Mouse (Mus musculus) liver, embryonic 14 days (tissue): ENCODE measurements around the gene Gm13693. TPM values are rescaled to one million over a fixed set of nuclear protein-coding genes. Genes with fewer than 3 reads are reported as not detected.

Experiments
- polyA plus RNA-seq: library from polyadenylated mRNA; depleted of rRNA; stranded (reverse); fragments of >200 nt; gene quantifications from 2 replicates; pipeline ENCODE4 v1.2.3, GENCODE M21; 2012; rRNA removed

The Gm13693 gene
- polyA plus RNA-seq, result 0.01 TPM in 2 replicates

DNA sequence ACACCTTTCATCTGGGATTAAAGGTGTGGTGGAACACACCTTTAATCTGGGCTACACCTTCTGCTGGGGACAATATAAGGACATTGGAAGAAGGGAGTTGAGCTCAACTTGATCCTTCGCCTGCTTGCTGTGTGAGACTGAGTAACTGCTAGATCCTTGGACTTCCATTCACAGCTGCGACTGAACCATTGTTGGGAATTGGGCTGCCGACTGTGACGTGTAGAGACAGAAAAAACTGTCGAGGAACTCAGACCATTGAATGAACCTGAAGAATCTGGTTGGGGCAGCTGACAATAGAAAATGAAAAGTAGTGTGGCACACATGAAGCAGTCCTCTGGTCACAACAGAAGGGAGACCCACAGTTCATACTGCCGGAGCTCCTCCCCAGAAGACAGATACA lies at the start of gene Gm13693:
TSS of gene Gm13693 (plus strand) at position 301 of the 400 bp plus-strand sequence.

DNA sequence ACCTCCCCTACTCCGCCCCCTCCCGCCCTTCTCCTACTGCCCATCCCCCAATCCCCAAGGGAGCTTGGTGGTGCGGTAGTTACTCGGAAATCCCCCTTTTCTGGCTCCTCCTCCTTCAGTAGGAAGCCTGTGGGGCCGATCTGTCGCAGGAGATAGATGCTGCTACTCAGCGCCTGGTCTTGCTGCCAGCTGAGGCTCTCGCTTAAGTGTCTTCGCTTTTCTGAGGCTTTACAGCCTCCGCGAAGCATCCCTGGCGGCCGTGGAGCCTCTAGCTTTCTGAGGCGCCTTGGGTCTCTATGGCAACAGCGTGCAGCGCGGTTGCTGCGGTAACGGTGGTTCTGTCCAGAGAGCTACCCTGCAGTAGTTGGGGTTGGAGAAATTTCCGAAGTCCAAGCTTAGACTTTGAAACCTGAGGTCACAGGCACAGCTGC lies 20.4 kb upstream of the Gm13693 start, which contains the start of gene Zswim2:
TSS of gene Zswim2 (minus strand) at position 298 of the 431 bp plus-strand sequence.

DNA sequence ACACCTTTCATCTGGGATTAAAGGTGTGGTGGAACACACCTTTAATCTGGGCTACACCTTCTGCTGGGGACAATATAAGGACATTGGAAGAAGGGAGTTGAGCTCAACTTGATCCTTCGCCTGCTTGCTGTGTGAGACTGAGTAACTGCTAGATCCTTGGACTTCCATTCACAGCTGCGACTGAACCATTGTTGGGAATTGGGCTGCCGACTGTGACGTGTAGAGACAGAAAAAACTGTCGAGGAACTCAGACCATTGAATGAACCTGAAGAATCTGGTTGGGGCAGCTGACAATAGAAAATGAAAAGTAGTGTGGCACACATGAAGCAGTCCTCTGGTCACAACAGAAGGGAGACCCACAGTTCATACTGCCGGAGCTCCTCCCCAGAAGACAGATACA lies 5.9 kb upstream of the Gm13693 start, which contains the start of gene Gm13698:
TSS of gene Gm13698 (plus strand) at position 301 of the 400 bp plus-strand sequence.

DNA sequence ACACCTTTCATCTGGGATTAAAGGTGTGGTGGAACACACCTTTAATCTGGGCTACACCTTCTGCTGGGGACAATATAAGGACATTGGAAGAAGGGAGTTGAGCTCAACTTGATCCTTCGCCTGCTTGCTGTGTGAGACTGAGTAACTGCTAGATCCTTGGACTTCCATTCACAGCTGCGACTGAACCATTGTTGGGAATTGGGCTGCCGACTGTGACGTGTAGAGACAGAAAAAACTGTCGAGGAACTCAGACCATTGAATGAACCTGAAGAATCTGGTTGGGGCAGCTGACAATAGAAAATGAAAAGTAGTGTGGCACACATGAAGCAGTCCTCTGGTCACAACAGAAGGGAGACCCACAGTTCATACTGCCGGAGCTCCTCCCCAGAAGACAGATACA lies 5.7 kb downstream of the Gm13693 start, which contains the start of gene Gm13695:
TSS of gene Gm13695 (plus strand) at position 301 of the 400 bp plus-strand sequence.

DNA sequence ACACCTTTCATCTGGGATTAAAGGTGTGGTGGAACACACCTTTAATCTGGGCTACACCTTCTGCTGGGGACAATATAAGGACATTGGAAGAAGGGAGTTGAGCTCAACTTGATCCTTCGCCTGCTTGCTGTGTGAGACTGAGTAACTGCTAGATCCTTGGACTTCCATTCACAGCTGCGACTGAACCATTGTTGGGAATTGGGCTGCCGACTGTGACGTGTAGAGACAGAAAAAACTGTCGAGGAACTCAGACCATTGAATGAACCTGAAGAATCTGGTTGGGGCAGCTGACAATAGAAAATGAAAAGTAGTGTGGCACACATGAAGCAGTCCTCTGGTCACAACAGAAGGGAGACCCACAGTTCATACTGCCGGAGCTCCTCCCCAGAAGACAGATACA lies 11.5 kb downstream of the Gm13693 start, which contains the start of gene Gm13696:
TSS of gene Gm13696 (plus strand) at position 301 of the 400 bp plus-strand sequence.

DNA sequence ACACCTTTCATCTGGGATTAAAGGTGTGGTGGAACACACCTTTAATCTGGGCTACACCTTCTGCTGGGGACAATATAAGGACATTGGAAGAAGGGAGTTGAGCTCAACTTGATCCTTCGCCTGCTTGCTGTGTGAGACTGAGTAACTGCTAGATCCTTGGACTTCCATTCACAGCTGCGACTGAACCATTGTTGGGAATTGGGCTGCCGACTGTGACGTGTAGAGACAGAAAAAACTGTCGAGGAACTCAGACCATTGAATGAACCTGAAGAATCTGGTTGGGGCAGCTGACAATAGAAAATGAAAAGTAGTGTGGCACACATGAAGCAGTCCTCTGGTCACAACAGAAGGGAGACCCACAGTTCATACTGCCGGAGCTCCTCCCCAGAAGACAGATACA lies 17.3 kb downstream of the Gm13693 start, which contains the start of gene Gm13694:
TSS of gene Gm13694 (plus strand) at position 301 of the 400 bp plus-strand sequence.

DNA sequence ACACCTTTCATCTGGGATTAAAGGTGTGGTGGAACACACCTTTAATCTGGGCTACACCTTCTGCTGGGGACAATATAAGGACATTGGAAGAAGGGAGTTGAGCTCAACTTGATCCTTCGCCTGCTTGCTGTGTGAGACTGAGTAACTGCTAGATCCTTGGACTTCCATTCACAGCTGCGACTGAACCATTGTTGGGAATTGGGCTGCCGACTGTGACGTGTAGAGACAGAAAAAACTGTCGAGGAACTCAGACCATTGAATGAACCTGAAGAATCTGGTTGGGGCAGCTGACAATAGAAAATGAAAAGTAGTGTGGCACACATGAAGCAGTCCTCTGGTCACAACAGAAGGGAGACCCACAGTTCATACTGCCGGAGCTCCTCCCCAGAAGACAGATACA lies 23.1 kb downstream of the Gm13693 start, which contains the start of gene Gm13697:
TSS of gene Gm13697 (plus strand) at position 301 of the 400 bp plus-strand sequence.

DNA sequence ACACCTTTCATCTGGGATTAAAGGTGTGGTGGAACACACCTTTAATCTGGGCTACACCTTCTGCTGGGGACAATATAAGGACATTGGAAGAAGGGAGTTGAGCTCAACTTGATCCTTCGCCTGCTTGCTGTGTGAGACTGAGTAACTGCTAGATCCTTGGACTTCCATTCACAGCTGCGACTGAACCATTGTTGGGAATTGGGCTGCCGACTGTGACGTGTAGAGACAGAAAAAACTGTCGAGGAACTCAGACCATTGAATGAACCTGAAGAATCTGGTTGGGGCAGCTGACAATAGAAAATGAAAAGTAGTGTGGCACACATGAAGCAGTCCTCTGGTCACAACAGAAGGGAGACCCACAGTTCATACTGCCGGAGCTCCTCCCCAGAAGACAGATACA lies 28.9 kb downstream of the Gm13693 start, which contains the start of gene Gm13691:
TSS of gene Gm13691 (plus strand) at position 301 of the 400 bp plus-strand sequence.

Other genes starting within 250 kb of the Gm13693 start
- 4.7 and 5.9 TPM in 2 replicates for gene Itgav, start 237.1 kb upstream of the Gm13693 start, polyA plus RNA-seq
- 0.10 and 0.17 TPM in 2 replicates for gene Fam171b, start 148.9 kb upstream of the Gm13693 start, polyA plus RNA-seq
- gene Zswim2, start 20.3 kb upstream of the Gm13693 start, polyA plus RNA-seq, result not detected in 2 replicates
- gene Gm13698, start 5.8 kb upstream of the Gm13693 start, polyA plus RNA-seq, result 0.01 TPM in 2 replicates
- 0.01 TPM in 1 of 2 replicates, not detected in the other for gene Gm13695, start 5.8 kb downstream of the Gm13693 start, polyA plus RNA-seq
- 0.01 TPM in 2 replicates for gene Gm13696, start 11.6 kb downstream of the Gm13693 start, polyA plus RNA-seq
- gene Gm13694, start 17.4 kb downstream of the Gm13693 start, polyA plus RNA-seq, result 0.01 TPM in 2 replicates
- 0.01 TPM in 2 replicates for gene Gm13697, start 23.2 kb downstream of the Gm13693 start, polyA plus RNA-seq
- gene Gm13691, start 29.1 kb downstream of the Gm13693 start, polyA plus RNA-seq, result 0.01 TPM in 2 replicates